Mouse (Mus musculus) spleen, adult 2 months (tissue): ENCODE data around the gene Mpv17l. TPM values are rescaled to one million over a fixed set of nuclear protein-coding genes. Genes with fewer than 3 reads are reported as not detected.
A peak's percentile ranks its signal among the peaks of the same experiment; 100 is the strongest.

Source experiments
- DNase-seq, 2 experiments: peaks; one replicate each; pipeline versions ENCODE4 v3.0.0 to v3.0.0-alpha.2; 2012 to 2021; ENCODE audit warnings: low spot score in 2 of 2, low read depth in 1 of 2
- H3K27ac ChIP-seq: fragments of 200-500 bp; 2 replicates; pipeline ENCODE4 v1.5.1; 2012; ENCODE audit warnings: low read length, inconsistent platforms; ENCODE audit not compliant: insufficient read depth
- H3K27me3 ChIP-seq: fragments of 200-500 bp; 2 replicates; pipeline ENCODE4 v1.6.1; 2012; ENCODE audit warnings: mild to moderate bottlenecking, moderate library complexity, low read length, inconsistent platforms; ENCODE audit not compliant: control insufficient read depth, insufficient read depth
- H3K36me3 ChIP-seq: fragments of 200-500 bp; 2 replicates; pipeline ENCODE4 v1.6.1; 2012; ENCODE audit warnings: mild to moderate bottlenecking, low read length, inconsistent platforms; ENCODE audit not compliant: control insufficient read depth, insufficient read depth
- H3K4me1 ChIP-seq: fragments of 200-500 bp; 2 replicates; pipeline ENCODE4 v1.6.1; 2011; ENCODE audit warnings: inconsistent platforms; ENCODE audit not compliant: control insufficient read depth, insufficient read depth, insufficient read length
- H3K4me3 ChIP-seq: fragments of 200-500 bp; 2 replicates; pipeline ENCODE4 v1.5.1; 2011; ENCODE audit warnings: mild to moderate bottlenecking, inconsistent platforms; ENCODE audit not compliant: insufficient read depth, insufficient read length; ENCODE audit errors: extremely low read depth
- CTCF ChIP-seq: fragments of 200-500 bp; IDR thresholded peaks from 2 replicates; pipeline ENCODE4 v1.5.1; 2011; ENCODE audit warnings: mild to moderate bottlenecking, inconsistent platforms; ENCODE audit not compliant: insufficient read depth, insufficient read length, insufficient replicate concordance; ENCODE audit errors: extremely low read depth
- POLR2A ChIP-seq: fragments of 200-500 bp; IDR thresholded peaks from 2 replicates; pipeline ENCODE4 v1.6.1; 2011; ENCODE audit warnings: low read depth, low read length, inconsistent platforms
- WGBS: fragments of 180-500 bp; shearing (Covaris S2); methylation state at CpG from one replicate; pipeline ENCODE4 v1.1.7; 2018; 5-methylcytosine and 5-hydroxymethylcytosine counted together
- polyA plus RNA-seq: library from polyadenylated mRNA; depleted of rRNA; stranded (reverse); fragments of >200 nt; gene quantifications from 2 replicates; pipeline ENCODE4 v1.2.3, GENCODE M21; 2012

Gene Mpv17l
- polyA plus RNA-seq, 1 experiment = 0.30 TPM

DNA sequence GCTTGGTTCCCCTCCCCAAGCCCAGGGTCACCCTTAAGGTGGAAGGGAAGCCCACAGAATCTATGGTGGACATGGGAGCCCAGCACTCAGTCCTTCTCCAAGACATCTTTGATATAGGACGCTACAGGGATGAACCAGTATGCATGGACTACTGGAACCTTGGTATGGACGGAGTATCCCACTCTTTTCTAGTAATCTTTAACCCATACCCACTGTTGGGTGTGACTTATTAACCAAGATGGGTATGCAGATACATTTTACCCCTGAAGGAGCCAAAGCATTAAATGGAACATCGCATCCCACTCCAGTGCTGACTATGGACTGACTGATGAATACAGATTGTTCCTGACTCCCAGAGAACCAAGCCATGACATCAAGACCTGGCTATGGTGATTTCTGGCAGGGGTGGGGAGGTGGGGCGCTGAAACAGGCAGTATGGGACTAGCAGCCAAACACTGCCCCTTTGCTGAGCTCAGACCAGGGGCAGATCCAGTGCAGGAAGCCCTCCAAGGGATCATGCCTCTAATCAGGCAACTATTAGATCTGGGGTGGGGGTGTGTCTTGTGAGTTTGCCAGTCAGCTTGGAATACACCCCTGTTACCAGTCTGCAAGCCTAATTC is 24.6 kb downstream of the Mpv17l start:
- TF ChIP-seq POLR2A (no peak), CTCF (no peak)
- 94% methylated on average over 4 of the region's 4 CpGs for WGBS
- no peak for DNase-seq

DNA sequence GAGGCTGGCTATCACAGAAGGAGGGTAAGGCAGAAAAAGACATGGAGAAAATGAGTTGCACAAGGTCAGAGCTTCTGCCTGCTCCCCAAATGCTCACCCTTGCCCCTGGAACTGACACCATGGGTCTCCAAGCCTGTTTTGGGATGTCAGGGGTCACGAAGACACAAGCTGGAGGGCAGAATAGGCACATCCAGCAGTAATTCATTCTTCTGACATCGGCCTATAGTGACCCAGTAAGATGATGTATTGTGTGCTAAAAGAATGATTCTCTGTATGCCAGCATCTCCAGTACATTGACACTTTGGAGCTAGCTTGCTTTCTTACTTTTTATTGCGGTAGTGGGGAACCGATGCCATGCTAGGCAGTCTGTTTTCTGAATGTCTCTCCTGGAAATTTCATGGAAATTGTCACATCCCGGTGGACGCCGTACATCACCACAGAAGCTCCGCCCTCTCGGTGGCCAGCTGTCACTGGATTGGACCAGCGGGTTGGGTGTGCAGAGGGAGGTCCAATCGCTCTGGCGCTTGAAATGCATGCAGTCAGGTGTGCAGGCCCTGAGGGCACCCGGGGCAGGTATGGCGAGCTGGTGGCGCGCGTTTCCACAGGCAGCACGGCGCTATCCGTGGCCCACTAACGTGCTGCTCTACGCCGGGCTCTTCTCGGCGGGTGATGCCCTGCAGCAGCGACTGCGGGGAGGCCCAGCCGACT is 37.3 kb downstream of the Mpv17l start:
- TF ChIP-seq CTCF = no peak
- TF ChIP-seq POLR2A = no peak
- WGBS = 13% methylated on average over 28 of the region's 28 CpGs
- H3K27ac ChIP-seq = no peak overlapping the region
- H3K4me3 ChIP-seq = peak overlapping the region; percentile 17; the same call in 1 of the 2 replicates
- H3K27me3 ChIP-seq = peaks cover 6% of the 10 kb centered on the region
- DNase-seq = no peak
- no peaks in the 10 kb centered on the region for H3K36me3 ChIP-seq
- H3K4me1 ChIP-seq = peaks cover 8% of the 10 kb centered on the region

More for the DNA sequence above, 24.6 kb downstream of the Mpv17l start:
- Histone ChIP-seq H3K27ac (no peak overlapping the region), H3K36me3 (no peaks in the 10 kb centered on the region), H3K4me1 (no peaks in the 10 kb centered on the region), H3K4me3 (no peak overlapping the region), H3K27me3 (no peaks in the 10 kb centered on the region)

DNA sequence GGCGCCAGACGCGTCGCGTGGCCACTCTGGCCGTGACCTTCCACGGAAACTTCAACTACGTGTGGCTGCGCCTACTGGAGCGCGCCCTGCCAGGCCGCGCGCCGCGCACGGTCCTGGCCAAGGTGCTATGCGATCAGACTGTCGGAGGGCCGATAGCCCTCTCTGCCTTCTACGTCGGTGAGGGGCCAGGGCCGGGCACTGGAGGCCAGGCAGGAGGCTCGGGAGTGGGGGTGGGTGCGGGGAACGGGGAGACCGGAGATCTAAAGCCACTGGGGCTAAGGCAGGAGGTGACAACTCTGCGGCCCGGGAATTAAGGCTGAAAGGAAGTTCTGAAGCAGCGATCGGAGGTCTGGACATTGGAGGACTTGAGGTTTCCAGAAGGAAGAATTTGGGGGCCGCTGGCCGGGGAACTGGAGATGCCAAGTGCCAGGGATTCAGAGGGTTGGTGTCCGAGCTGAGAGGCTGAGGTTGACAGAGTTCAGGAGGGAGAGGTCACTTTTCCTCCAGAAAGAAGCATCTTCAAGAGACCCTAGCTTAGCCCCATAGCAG is 38.0 kb downstream of the Mpv17l start:
- Histone ChIP-seq H3K4me1 (peaks cover 8% of the 10 kb centered on the region), H3K27me3 (peaks cover 6% of the 10 kb centered on the region), H3K4me3 (peak overlapping the region; percentile 17; the same call in 1 of the 2 replicates), H3K27ac (no peak overlapping the region), H3K36me3 (no peaks in the 10 kb centered on the region)
- WGBS = 7% methylated on average over 34 of the region's 34 CpGs
- no peak for DNase-seq
- no peak for TF ChIP-seq CTCF
- TF ChIP-seq POLR2A = no peak

DNA sequence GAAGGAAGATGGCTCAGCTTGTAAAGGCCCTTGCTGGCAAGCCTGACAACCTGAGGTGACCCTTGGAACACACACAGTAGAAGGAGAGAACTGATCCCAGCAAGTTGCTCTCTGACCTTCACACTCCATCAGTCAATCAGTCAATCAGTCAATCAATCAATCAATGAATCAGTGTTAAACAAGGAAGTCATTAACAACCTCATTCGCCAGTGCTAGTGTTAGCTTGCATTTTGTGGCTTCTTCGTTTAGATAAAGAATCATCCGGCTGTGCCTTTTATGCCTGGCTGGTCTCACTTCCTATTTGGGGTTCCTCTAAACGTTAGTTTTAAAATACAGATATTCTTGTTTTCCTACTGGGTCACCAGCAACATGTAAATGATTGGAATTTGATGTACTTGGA is 41.2 kb downstream of the Mpv17l start:
- Histone ChIP-seq H3K27ac (no peak overlapping the region), H3K4me1 (peaks cover 8% of the 10 kb centered on the region), H3K4me3 (no peak overlapping the region), H3K27me3 (peaks cover 6% of the 10 kb centered on the region), H3K36me3 (no peaks in the 10 kb centered on the region)
- WGBS = 6% methylated on average over 4 of the region's 4 CpGs
- TF ChIP-seq CTCF (no peak), POLR2A (no peak)
- no peak for DNase-seq

DNA sequence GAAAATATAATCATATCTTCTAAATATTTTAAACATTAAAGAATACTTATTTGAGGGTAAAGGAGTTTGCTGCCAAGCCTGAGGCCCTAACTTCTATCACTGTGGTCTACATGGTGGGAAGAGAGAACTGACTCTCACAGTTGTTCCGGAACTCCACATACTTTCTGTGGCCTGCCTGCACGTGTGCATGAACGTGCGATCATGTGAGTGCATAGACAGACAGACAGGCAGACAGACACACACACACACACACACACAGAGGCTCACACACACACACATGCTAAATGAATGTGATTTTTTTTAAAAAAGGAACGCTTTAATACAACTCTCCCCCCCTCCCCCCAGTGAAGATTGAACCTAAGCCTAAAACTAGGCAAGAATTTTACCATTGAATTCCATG is 41.8 kb downstream of the Mpv17l start:
- peaks cover 6% of the 10 kb centered on the region for H3K27me3 ChIP-seq
- TF ChIP-seq POLR2A = no peak
- no peak for TF ChIP-seq CTCF
- H3K4me1 ChIP-seq = peaks cover 8% of the 10 kb centered on the region
- 83% methylated on average over 5 of the region's 5 CpGs for WGBS
- no peak overlapping the region for H3K27ac ChIP-seq
- no peak for DNase-seq
- H3K36me3 ChIP-seq = no peaks in the 10 kb centered on the region
- H3K4me3 ChIP-seq = no peak overlapping the region

DNA sequence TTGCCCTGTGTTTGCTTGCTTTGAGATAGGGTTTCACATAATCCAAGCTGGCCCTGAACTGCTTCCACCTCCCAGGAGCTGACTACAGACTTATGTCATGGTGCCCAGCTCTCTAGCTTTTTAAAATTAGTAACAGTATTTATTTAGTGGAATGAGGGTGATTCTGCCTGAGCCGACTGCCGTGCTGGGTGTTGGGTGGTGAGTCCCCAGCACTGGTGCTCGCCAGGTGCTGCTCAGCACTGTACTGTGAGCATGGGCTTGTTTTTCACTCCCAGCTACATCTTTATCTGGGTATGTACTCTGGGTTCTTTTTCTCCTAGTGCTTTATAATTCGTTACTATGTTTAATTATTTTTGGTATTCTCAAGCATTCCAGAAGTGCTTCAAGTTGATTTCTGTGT is 42.2 kb downstream of the Mpv17l start:
- Histone ChIP-seq H3K36me3 (no peaks in the 10 kb centered on the region), H3K27me3 (peaks cover 6% of the 10 kb centered on the region), H3K4me3 (no peak overlapping the region), H3K27ac (no peak overlapping the region), H3K4me1 (peaks cover 8% of the 10 kb centered on the region)
- 83% methylated on average over 4 of the region's 4 CpGs for WGBS
- DNase-seq = no peak
- TF ChIP-seq POLR2A (no peak), CTCF (no peak)

DNA sequence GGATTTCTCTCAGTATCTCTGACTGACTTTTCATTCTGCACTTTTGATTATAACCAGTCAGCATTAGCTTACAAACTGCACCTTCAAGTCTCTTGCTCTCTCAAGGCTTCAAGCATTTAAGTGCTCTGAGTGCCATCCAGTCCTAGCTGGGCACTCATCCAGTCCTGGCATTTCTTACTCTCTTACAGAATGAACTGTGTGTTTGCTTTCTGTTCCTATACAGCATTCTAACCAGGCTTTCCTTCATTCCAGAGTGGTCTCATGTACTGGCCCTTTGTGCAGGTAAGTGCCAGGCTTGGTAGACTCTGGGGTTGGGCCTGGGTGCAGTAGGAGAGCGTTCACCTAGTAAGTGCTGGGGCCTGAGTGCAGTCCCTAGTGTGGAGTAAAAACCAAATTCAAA is 43.3 kb downstream of the Mpv17l start:
- DNase-seq = no peak
- no peak for TF ChIP-seq CTCF
- no peak for TF ChIP-seq POLR2A
- H3K4me3 ChIP-seq = no peak overlapping the region
- H3K27me3 ChIP-seq = no peaks in the 10 kb centered on the region
- peaks cover 3% of the 10 kb centered on the region for H3K4me1 ChIP-seq
- 94% methylated on average over 1 of the region's 1 CpGs for WGBS
- no peak overlapping the region for H3K27ac ChIP-seq
- H3K36me3 ChIP-seq = no peaks in the 10 kb centered on the region
